Mouse (Mus musculus) C2C12 (cell line): ENCODE data around the gene Cfap43. TPM values are rescaled to one million over a fixed set of nuclear protein-coding genes. Genes with fewer than 3 reads are reported as not detected.
A peak's percentile ranks its signal among the peaks of the same experiment; 100 is the strongest.

Experiments used
- H3K27me3 ChIP-seq: one replicate; pipeline ENCODE4 v1.6.1; 2011; ENCODE audit not compliant: control insufficient read depth, insufficient read depth, insufficient read length
- H3K36me3 ChIP-seq: one replicate; pipeline ENCODE4 v1.6.1; 2011; ENCODE audit not compliant: control insufficient read depth, insufficient read depth
- H3K4me3 ChIP-seq: one replicate; pipeline ENCODE4 v1.5.1; 2011; ENCODE audit warnings: mild to moderate bottlenecking, control low read depth; ENCODE audit not compliant: poor library complexity, insufficient read depth, severe bottlenecking
- H3K79me2 ChIP-seq: one replicate; pipeline ENCODE4 v1.6.1; 2011; ENCODE audit not compliant: control insufficient read depth, insufficient read depth
- H3K79me3 ChIP-seq: one replicate; pipeline ENCODE4 v1.6.1; 2011; ENCODE audit warnings: low read depth, control low read depth
- H3ac ChIP-seq: one replicate; pipeline ENCODE3; 2011; ENCODE audit warnings: low read depth; ENCODE audit not compliant: control insufficient read depth, insufficient read length
- CEBPB ChIP-seq: IDR thresholded peaks from one replicate; pipeline ENCODE4 v1.6.1; 2011; ENCODE audit warnings: low read depth, mild to moderate bottlenecking, control low read depth, moderate library complexity
- CTCF ChIP-seq: IDR thresholded peaks from one replicate; pipeline ENCODE4 v1.5.1; 2011; ENCODE audit not compliant: control insufficient read depth, insufficient read depth, insufficient read length
- FOSL1 ChIP-seq: IDR thresholded peaks from one replicate; pipeline ENCODE4 v1.8.0; 2011; ENCODE audit warnings: mild to moderate bottlenecking, low read length; ENCODE audit not compliant: poor library complexity, insufficient read depth, severe bottlenecking
- MAX ChIP-seq: IDR thresholded peaks from one replicate; pipeline ENCODE4 v1.6.1; 2011; ENCODE audit warnings: mild to moderate bottlenecking, control low read depth
- MYOD1 ChIP-seq: IDR thresholded peaks from one replicate; pipeline ENCODE4 v1.6.1; 2011; ENCODE audit warnings: low read depth; ENCODE audit not compliant: control insufficient read depth, insufficient read length
- MYOG ChIP-seq: IDR thresholded peaks from one replicate; pipeline ENCODE4 v1.6.1; 2011; ENCODE audit not compliant: control insufficient read depth, insufficient read length; ENCODE audit errors: extremely low read depth
- USF1 ChIP-seq: IDR thresholded peaks from one replicate; pipeline ENCODE4 v1.6.1; 2011; ENCODE audit warnings: low read depth, mild to moderate bottlenecking, control low read depth, moderate library complexity
- polyA plus RNA-seq: library from polyadenylated mRNA; unstranded; fragments of >200 nt; fragmentation: generic; extraction: Trizol; gene quantifications from one replicate; pipeline ENCODE4 v1.2.1, GENCODE M21; 2012; ENCODE audit warnings: missing spikeins

Cfap43 gene
- polyA plus RNA-seq, 1 experiment = 0.07 TPM

DNA sequence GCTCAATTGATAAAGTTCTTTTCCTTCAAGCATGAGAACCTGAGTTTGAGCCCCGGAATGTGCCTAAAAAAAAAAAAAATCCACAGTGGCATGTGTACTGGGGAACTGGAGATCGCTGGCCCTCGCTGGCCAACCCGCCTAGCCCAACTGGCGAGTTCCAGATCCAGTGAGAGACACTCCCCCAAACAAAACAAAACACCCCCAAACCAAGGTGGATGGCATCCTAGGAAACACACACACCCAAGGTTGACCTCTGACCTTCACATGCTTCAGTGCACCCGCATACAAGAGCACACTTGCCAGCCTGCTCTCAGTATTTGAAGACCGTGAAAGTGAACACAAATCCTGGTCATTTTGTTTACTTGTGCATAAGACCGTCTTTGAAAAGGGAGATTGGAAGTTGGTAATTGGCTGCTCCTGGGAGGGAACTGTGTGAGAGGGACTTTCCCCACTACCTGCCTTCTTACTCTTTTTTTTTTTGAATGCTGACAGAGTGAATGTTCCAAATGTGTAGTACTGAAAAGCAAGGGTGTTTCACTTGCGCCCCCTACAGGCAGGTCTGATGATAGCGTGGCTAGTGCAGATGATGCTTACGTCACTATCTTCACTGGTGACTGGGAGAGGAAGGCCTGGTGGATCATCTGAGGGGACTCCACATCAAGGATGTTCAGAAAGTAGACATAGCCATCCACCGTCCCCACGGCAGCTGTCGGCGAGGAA is 123.9 kb downstream of the Cfap43 start:
- no peaks in the 10 kb centered on the region for H3K79me2 ChIP-seq
- peaks cover 10% of the 10 kb centered on the region for H3K27me3 ChIP-seq
- TF ChIP-seq CEBPB (no peak), MYOG (no peak), USF1 (no peak), MAX (no peak), FOSL1 (no peak), MYOD1 (no peak), CTCF (peak; percentile 25)
- no peaks in the 10 kb centered on the region for H3K79me3 ChIP-seq
- no peaks in the 10 kb centered on the region for H3K36me3 ChIP-seq
- H3K4me3 ChIP-seq = no peak overlapping the region
- no peak overlapping the region for H3ac ChIP-seq

DNA sequence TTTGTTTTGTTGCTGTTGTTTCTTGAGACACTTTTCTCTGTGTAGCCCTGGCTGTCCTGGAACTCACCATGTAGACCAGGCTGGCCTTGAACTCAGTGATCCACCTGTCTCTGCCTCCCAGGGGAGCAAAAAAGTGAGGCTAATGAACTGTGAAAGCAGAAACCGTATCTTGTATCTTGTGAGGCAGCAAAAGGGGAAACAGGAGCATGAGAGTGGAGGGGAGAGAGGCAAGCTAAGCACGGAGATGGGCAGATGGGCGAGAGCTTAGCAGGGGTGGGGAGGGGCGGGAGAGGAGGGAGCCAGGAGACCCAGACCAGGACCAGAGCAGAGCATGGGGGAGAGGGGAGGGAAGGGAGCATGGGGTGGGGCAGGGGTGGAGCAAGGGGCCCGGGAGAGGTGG is 124.8 kb downstream of the Cfap43 start:
- H3K36me3 ChIP-seq = no peaks in the 10 kb centered on the region
- H3K79me3 ChIP-seq = no peaks in the 10 kb centered on the region
- H3K4me3 ChIP-seq = no peak overlapping the region
- H3K27me3 ChIP-seq = peaks cover 9% of the 10 kb centered on the region
- no peak overlapping the region for H3ac ChIP-seq
- TF ChIP-seq MYOD1 (no peak), CTCF (no peak), FOSL1 (no peak), MYOG (no peak), CEBPB (no peak), MAX (no peak), USF1 (no peak)
- H3K79me2 ChIP-seq = no peaks in the 10 kb centered on the region

DNA sequence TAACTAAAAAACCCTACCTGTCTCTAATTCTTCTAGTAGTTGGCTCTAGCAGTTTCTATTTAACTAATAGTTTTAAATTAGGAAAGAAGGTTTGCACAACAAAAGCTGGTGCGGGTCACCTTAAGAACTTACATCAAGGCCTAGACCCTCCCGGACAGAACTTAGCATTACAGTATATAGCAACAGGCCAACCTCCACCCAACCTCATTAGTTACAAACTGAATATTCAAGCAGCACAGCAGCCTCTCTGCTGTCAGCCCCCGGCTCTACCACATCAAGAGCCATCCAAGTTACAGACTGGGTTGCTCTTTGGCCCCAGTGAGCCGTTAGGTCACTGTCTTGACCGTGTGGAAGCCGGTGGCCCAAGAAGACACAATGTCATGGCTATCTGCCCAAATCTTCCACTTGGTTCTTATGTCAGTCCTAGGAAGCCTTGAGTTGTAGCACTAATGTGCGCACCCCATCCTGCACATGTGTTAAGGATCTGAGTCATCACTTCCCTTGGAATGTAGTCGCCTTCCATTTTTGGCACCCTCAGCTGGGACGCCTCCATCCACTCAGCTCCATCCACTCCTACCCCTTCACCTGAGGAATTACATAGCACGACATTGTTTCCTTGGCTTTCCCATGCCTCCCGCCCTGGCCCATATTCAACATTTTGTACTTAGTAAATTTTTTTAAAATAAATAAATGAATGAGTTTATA is 128.6 kb downstream of the Cfap43 start:
- Histone ChIP-seq H3K79me3 (no peaks in the 10 kb centered on the region), H3K36me3 (no peaks in the 10 kb centered on the region), H3K79me2 (no peaks in the 10 kb centered on the region), H3K4me3 (no peak overlapping the region), H3K27me3 (peaks cover 11% of the 10 kb centered on the region), H3ac (no peak overlapping the region)
- no peak for TF ChIP-seq CEBPB
- TF ChIP-seq MYOG = no peak
- TF ChIP-seq USF1 = no peak
- no peak for TF ChIP-seq MAX
- no peak for TF ChIP-seq CTCF

DNA sequence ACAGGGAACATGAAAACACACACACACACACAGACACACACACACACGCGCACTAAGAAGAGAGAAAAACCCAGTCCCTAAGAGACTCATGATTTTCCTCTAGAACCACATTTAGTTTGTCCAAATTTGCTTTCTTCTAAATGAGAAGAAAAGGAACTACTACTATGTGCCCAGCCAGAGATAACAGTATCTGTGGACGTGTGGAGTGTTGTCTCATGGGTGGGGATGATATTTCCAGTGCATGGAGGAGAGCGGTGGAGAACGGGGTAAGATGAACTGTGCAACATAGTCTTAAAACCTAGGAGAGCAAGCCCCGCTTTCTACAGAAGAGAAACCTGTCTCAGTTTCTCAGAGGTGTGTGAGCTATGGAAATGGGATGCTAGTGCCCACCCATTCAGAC is 135.2 kb downstream of the Cfap43 start:
- H3K36me3 ChIP-seq = no peaks in the 10 kb centered on the region
- no peaks in the 10 kb centered on the region for H3K79me2 ChIP-seq
- H3K79me3 ChIP-seq = no peaks in the 10 kb centered on the region
- no peak overlapping the region for H3ac ChIP-seq
- H3K4me3 ChIP-seq = no peak overlapping the region
- peaks cover 38% of the 10 kb centered on the region for H3K27me3 ChIP-seq
- TF ChIP-seq CTCF (no peak), MYOG (no peak), CEBPB (no peak), USF1 (no peak), FOSL1 (no peak), MAX (no peak), MYOD1 (no peak)

- Histone ChIP-seq H3K79me2 (no peaks in the 10 kb centered on the region), H3K4me3 (no peak overlapping the region), H3K27me3 (peaks cover 28% of the 10 kb centered on the region), H3ac (no peak overlapping the region), H3K79me3 (no peaks in the 10 kb centered on the region), H3K36me3 (no peaks in the 10 kb centered on the region)
- TF ChIP-seq MYOD1 (no peak), FOSL1 (no peak), CEBPB (no peak), USF1 (no peak), MYOG (no peak)
Observed at GRCm38 (mm10) chr19:47780972-47781371, 138.1 kb downstream of the Cfap43 start.
